Mouse (Mus musculus): ENCODE data around the gene Gm4450. TPM values are rescaled to one million over a fixed set of nuclear protein-coding genes. Genes with fewer than 3 reads are reported as not detected.

Gene Gm4450
- polyA plus RNA-seq, 1 experiment from 2014 or later: 0.30 TPM

Other genes with a start within 250 kb of the Gm4450 start
- gene Reg4, start 235.0 kb downstream of the Gm4450 start, polyA plus RNA-seq (2021): not detected
- gene Hmgcs2, start 176.7 kb downstream of the Gm4450 start, polyA plus RNA-seq (2021): 0.01 TPM
- 487 TPM for gene Phgdh, start 117.1 kb downstream of the Gm4450 start, polyA plus RNA-seq (2021)
- gene Zfp697, start 74.7 kb downstream of the Gm4450 start, polyA plus RNA-seq (2021): 21.4 TPM
- gene Hsd3b4, start 53.4 kb upstream of the Gm4450 start, polyA plus RNA-seq (2021): 0.08 TPM
- gene Gm10681, start 131.7 kb upstream of the Gm4450 start, polyA plus RNA-seq (2021): 0.08 TPM
- gene Hsd3b5, start 173.1 kb upstream of the Gm4450 start, polyA plus RNA-seq (2021): not detected

All from Patski (cell line).